Mouse (Mus musculus) effector memory CD4-positive, alpha-beta T cell, adult 5 months (primary cell): ENCODE data around the gene Olfr902. TPM values are rescaled to one million over a fixed set of nuclear protein-coding genes. Genes with fewer than 3 reads are reported as not detected.

Source experiments
- polyA plus RNA-seq: library from polyadenylated mRNA; unstranded; fragments of 100-300 nt; shearing (Covaris generic); gene quantifications from one replicate; pipeline ENCODE4 v1.2.1, GENCODE M21; 2017

Gene Olfr902
- polyA plus RNA-seq: not detected

DNA sequence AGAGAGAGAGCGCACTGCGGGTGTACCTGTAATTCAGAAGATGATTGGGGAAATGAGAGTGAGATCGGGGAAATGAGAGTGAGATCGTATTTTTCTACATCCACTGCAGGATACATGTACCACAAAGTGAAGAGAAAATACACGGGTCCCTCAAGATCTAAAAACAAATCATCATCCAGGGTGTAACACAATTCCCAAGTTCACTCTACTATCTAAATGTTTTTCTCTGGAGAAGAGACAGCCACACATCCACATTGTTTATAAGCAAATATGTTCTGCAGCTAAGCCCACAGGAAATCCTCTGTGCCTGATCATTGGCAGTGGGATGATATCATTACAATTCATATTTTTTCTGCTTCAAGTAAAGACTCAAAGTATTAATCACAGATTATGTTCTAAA, at the start of gene Olfr902:
Gene Olfr902, plus strand, starts transcription at position 301 of the 400 bp plus-strand sequence.

DNA sequence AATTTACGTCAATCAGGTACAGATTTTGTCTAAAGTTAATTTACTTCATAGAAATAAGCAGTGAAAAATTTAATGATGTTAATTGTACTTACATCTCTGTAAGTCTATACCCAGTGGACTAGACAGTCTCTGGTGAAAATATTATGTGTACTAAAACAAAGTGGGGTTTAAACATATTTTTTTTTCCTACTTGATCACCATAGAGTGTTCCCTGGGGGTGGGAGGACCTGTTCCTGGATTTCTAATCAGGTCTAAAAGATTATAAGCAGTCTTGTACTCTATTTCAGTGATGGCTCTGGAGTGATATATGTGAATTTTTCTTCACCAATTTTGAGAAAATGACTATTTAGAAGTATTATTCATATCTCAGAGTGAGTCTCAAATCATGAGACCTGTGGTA, 46.1 kb upstream of the Olfr902 start, which contains the start of gene Olfr147:
Gene Olfr147, plus strand, starts transcription at position 301 of the 400 bp plus-strand sequence.

DNA sequence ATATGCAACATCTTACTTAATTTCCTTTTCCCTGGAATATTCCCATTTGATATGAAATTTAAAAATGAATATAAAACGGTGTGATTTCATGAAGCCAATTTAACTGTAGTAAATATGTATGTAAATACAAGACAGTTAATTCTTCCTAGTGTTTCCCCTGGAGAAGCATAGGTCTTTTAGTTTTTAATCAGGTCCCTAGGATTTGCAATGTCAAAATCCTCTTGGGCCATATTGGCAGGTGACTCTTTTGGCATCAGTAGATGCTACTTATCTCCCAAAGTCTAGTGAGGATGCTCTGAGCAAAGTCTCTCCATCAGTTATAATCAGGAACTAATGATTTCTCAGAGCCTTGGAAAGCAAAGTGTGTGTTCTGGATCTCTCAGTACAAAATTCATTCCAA, 18.3 kb upstream of the Olfr902 start, which contains the start of gene Olfr901:
Gene Olfr901, plus strand, starts transcription at position 301 of the 400 bp plus-strand sequence.

DNA sequence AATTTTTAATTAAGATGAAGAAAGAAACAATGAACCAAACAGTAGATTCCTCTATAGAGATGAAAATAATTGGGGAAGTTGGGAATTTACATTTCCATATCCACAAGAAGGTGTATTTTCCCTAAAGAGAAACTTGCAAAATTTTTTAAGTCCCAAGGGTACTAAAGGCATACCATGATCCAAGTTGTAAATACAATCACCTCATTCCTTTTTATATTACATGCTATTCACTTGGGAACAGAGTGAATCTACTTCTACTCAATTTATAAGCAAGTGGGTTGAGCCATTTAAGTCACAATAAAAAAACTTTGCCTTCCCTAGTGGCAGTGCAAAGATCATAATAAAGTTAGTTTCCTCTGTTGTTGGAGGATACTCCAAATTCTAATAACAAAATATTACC, 15.4 kb downstream of the Olfr902 start, which contains the start of gene Olfr904:
Gene Olfr904, plus strand, starts transcription at position 301 of the 400 bp plus-strand sequence.

DNA sequence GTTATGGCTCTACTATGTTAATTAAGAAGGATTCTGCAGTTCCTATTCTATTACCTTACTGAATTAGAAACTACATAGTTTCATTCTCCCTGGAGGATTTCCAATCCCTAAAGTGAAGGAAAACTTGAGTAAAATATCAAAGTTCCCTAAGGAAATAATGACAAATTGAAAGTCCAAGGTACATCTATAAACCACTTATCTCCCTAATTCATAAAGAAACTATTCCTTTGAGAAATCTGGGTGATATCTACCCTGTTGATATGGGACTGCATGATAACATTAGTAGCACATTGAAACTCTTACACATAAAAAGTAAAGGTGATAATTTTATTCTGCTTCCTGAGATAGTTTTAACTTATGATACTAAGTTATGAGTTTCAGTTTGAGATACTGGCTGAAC, 23.4 kb downstream of the Olfr902 start, which contains the start of gene Olfr905:
Gene Olfr905, plus strand, starts transcription at position 301 of the 400 bp plus-strand sequence.

DNA sequence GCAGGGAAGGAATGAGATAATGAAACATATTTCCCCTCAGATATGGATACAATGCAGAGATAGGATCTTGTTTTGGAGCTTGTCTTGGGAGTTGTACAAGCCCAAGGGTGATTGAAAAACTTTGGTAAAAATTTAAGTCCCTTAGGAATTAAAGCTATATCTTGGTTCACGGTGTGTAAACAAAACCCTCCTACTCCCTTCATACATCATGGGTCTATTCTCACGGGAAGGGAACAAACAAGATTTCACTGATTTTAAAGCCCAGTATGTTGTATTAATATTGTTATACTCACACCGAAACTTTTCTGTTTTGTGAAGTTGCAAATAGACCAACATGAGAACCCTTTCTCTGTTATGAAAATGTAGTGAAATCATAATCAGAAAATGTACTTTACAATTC, 39.3 kb downstream of the Olfr902 start, which contains the start of gene Olfr906:
Gene Olfr906, plus strand, starts transcription at position 301 of the 400 bp plus-strand sequence.

DNA sequence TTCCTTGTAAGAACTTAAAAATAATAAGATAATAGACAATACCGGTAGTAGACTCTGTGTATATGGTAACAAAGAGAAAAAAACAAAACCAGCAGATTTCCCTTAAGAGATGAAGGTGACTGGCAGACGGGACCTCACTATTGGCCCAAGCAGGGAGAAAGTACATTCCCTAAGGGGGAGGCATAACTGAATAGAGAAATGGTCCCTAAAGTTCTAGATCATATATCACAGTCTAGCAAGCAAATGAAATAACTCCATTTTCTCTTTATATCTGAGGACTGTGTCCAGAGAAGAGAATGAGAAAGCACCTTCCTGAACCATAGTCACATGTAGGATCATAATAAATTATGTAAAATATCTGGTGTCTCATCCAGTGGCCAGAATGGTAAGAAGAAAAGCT, 48.0 kb downstream of the Olfr902 start, which contains the start of gene Olfr907:
Gene Olfr907, plus strand, starts transcription at position 301 of the 400 bp plus-strand sequence.

Other genes with a start within 250 kb of the Olfr902 start
- not detected for gene Olfr893, start 239.3 kb upstream of the Olfr902 start, polyA plus RNA-seq
- gene Olfr894, start 229.6 kb upstream of the Olfr902 start, polyA plus RNA-seq: not detected
- gene Olfr143, start 194.9 kb upstream of the Olfr902 start, polyA plus RNA-seq: not detected
- not detected for gene Olfr895, start 179.8 kb upstream of the Olfr902 start, polyA plus RNA-seq
- gene Olfr896-ps1, start 156.5 kb upstream of the Olfr902 start, polyA plus RNA-seq: not detected
- not detected for gene Olfr25, start 118.6 kb upstream of the Olfr902 start, polyA plus RNA-seq
- 0.15 TPM for gene Olfr898, start 99.2 kb upstream of the Olfr902 start, polyA plus RNA-seq
- 0.15 TPM for gene Olfr250, start 80.8 kb upstream of the Olfr902 start, polyA plus RNA-seq
- not detected for gene Olfr251, start 70.6 kb upstream of the Olfr902 start, polyA plus RNA-seq
- gene Olfr147, start 46.0 kb upstream of the Olfr902 start, polyA plus RNA-seq: not detected
- gene Olfr901, start 18.2 kb upstream of the Olfr902 start, polyA plus RNA-seq: not detected
- gene Olfr904, start 15.5 kb downstream of the Olfr902 start, polyA plus RNA-seq: not detected
- gene Olfr905, start 23.5 kb downstream of the Olfr902 start, polyA plus RNA-seq: 0.09 TPM
- gene Olfr906, start 39.4 kb downstream of the Olfr902 start, polyA plus RNA-seq: not detected
- not detected for gene Olfr907, start 48.1 kb downstream of the Olfr902 start, polyA plus RNA-seq
- gene Olfr911-ps1, start 73.9 kb downstream of the Olfr902 start, polyA plus RNA-seq: 0.10 TPM
- not detected for gene Olfr910, start 90.2 kb downstream of the Olfr902 start, polyA plus RNA-seq
- gene Olfr912, start 132.5 kb downstream of the Olfr902 start, polyA plus RNA-seq: 0.16 TPM
- not detected for gene Olfr913, start 145.1 kb downstream of the Olfr902 start, polyA plus RNA-seq
- not detected for gene Olfr914, start 157.4 kb downstream of the Olfr902 start, polyA plus RNA-seq
- gene Olfr916, start 212.2 kb downstream of the Olfr902 start, polyA plus RNA-seq: 0.25 TPM
- gene Olfr917, start 218.2 kb downstream of the Olfr902 start, polyA plus RNA-seq: not detected
- gene Olfr918, start 226.9 kb downstream of the Olfr902 start, polyA plus RNA-seq: not detected